Mouse (Mus musculus) liver, embryonic 14.5 days (tissue): ENCODE measurements at regions not wholly inside any gene's neighbourhood (a gene's known extent, or its start where the extent isn't known, plus 50 kb on each side); places are given as distances from the start of the nearest gene placed in this dataset.

Experiments
- ATAC-seq: fragments of 200-750 bp; cut with Nextera tagmentation; 2 replicates; pipeline ENCODE4 v1.8.0; 2017; ENCODE audit warnings: moderate number of reproducible peaks, mild to moderate bottlenecking, moderate library complexity; ENCODE audit not compliant: insufficient read depth
- DNase-seq, 3 experiments: peaks; one replicate each; pipeline ENCODE4 v3.0.0-alpha.2; 2012 to 2013; ENCODE audit warnings: low read depth in 3 of 3, low spot score in 3 of 3
- H3K27ac ChIP-seq: fragments of 300-500 bp; sonication (generic); 2 replicates; pipeline ENCODE4 v1.5.1; 2014; ENCODE audit warnings: moderate library complexity, mild to moderate bottlenecking, control low read depth, inconsistent platforms
- H3K27me3 ChIP-seq: fragments of 300-500 bp; sonication (generic); 2 replicates; pipeline ENCODE4 v1.6.1; 2014; ENCODE audit warnings: mild to moderate bottlenecking, low read length, moderate library complexity; ENCODE audit not compliant: control insufficient read depth, insufficient read depth
- H3K36me3 ChIP-seq: fragments of 300-500 bp; sonication (generic); replicated peaks from 2 replicates; pipeline ENCODE4 v1.6.1; 2014; ENCODE audit warnings: low read depth; ENCODE audit not compliant: control insufficient read depth, insufficient read depth
- H3K4me1 ChIP-seq, 2 experiments: fragments of 200-500 bp in 1 of 2; fragments of 300-500 bp in 1 of 2; sonication (generic) in 1 of 2; replicated peaks; 2 replicates each; pipeline ENCODE4 v1.6.1; 2012 to 2014; ENCODE audit warnings: antibody characterized with exemption in 1 of 2, inconsistent platforms in 1 of 2, low read length in 1 of 2; ENCODE audit not compliant: control insufficient read depth in 2 of 2, insufficient read depth in 2 of 2
- H3K4me2 ChIP-seq: fragments of 300-500 bp; sonication (generic); 2 replicates; pipeline ENCODE4 v1.6.1; 2014; ENCODE audit warnings: low read depth, mild to moderate bottlenecking, control low read depth, moderate library complexity
- H3K4me3 ChIP-seq, 2 experiments: fragments of 200-500 bp in 1 of 2; fragments of 300-500 bp in 1 of 2; sonication (generic) in 1 of 2; 2 replicates each; pipeline ENCODE4 v1.5.1; 2012 to 2014; ENCODE audit warnings: low read depth in 2 of 2, low read length in 2 of 2, mild to moderate bottlenecking in 2 of 2, control low read depth in 1 of 2, inconsistent platforms in 1 of 2, moderate library complexity in 1 of 2; ENCODE audit not compliant: insufficient read depth in 1 of 2
- H3K9ac ChIP-seq: fragments of 300-500 bp; sonication (generic); replicated peaks from 2 replicates; pipeline ENCODE4 v1.6.1; 2014; ENCODE audit warnings: mild to moderate bottlenecking, control low read depth, moderate library complexity
- H3K9me3 ChIP-seq: fragments of 300-500 bp; sonication (generic); 2 replicates; pipeline ENCODE4 v1.6.1; 2016; ENCODE audit warnings: low read length, mixed read lengths; ENCODE audit not compliant: control insufficient read depth
- CTCF ChIP-seq: IDR thresholded peaks from 2 replicates; pipeline ENCODE4 v1.5.1; 2016; ENCODE audit warnings: antibody characterized with exemption, low read depth, control low read depth
- EP300 ChIP-seq: IDR thresholded peaks from 2 replicates; pipeline ENCODE4 v1.6.1; 2016; ENCODE audit warnings: antibody characterized with exemption, low read depth
- WGBS: fragments of 180-500 bp; shearing (Covaris S2); extraction: QIAGEN DNeasy Blood & Tissue Kit; methylation state at CpG from one replicate; pipeline ENCODE4 v1.1.7; 2014; ENCODE audit not compliant: insufficient replicate concordance; 5-methylcytosine and 5-hydroxymethylcytosine counted together

DNA sequence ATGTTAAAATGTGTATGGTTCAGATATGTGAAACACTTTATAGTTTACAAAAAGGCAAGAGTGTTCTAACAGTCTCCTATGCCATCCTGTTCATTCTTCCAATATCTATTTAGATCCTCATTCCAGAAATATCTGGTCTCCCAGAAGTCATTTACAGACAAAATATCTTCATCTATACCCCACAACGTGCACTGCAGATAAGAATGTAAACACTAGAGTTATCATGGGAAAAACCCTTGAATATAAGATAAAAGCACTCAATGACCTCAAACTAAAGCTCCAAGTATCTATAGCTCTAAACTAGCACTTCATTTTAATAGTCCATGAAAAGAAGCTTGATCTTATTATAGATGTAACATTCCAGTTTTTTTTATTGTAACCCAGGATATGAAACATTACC lies 1239.0 kb downstream of the Pla2g4a start:
- 5% methylated on average over 1 of the region's 1 CpGs for WGBS
- no peak overlapping the region for H3K27ac ChIP-seq
- H3K27me3 ChIP-seq, result no peaks in the 10 kb centered on the region
- no peaks in the 10 kb centered on the region for H3K36me3 ChIP-seq
- no peak overlapping the region for H3K4me3 ChIP-seq
- TF ChIP-seq CTCF, result no peak
- TF ChIP-seq EP300, result no peak
- no peaks in the 10 kb centered on the region for H3K4me1 ChIP-seq
- no peak overlapping the region for H3K9ac ChIP-seq
- H3K9me3 ChIP-seq, result no peaks in the 10 kb centered on the region
- H3K4me2 ChIP-seq, result no peak overlapping the region
- DNase-seq, result no peak
- ATAC-seq, result no peak

DNA sequence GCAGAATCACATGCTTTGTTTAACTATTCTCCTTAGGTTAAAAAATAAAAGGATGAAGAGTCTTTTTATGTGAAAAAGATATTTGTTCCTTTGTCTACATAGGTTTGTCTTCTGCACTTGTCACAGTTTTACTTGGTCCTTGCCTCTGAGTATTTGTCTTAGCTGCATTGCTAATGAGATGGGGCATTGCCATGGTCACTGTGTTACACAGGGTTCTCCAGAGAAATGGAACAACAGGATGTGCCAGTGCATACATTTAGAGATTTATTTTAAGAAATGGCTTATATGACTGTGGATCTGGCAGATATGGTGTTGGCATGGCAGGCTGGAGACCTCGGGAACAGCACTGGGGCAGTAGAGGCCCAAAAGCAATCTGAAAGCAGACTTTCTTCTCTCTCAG lies 1239.7 kb downstream of the Pla2g4a start:
- ATAC-seq (no peak), DNase-seq (no peak)
- Histone ChIP-seq H3K9me3 (no peaks in the 10 kb centered on the region), H3K9ac (no peak overlapping the region), H3K27me3 (no peaks in the 10 kb centered on the region), H3K4me1 (no peaks in the 10 kb centered on the region), H3K4me3 (no peak overlapping the region), H3K27ac (no peak overlapping the region), H3K36me3 (no peaks in the 10 kb centered on the region), H3K4me2 (no peak overlapping the region)
- WGBS, result 38% methylated on average over 1 of the region's 1 CpGs
- TF ChIP-seq EP300 (no peak), CTCF (no peak)

DNA sequence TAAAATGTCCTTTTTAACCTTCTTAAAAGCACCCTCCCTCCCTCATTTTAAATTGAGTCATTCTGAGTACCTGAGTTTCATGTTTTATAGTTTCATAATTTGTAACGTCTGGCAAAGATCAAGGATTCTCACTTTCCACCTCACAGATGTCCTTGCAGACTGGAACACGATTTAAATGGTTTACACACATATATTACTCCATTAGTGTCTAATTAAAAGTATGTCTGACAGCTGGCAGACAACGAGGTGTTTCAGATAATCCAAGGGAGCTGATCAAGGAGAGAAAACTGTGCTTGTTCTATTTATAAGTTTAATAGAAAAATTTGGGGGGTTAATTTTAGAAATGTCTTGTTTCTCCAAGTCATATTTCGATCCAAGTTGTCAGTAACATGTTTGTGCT lies 1240.1 kb downstream of the Pla2g4a start:
- Histone ChIP-seq H3K9ac (no peak overlapping the region), H3K9me3 (no peaks in the 10 kb centered on the region), H3K4me3 (no peak overlapping the region), H3K36me3 (no peaks in the 10 kb centered on the region), H3K4me1 (no peaks in the 10 kb centered on the region), H3K27ac (no peak overlapping the region), H3K4me2 (no peak overlapping the region), H3K27me3 (no peaks in the 10 kb centered on the region)
- DNase-seq (no peak), ATAC-seq (no peak)
- TF ChIP-seq CTCF, result no peak
- TF ChIP-seq EP300, result no peak
- WGBS, result 44% methylated on average over 4 of the region's 4 CpGs

DNA sequence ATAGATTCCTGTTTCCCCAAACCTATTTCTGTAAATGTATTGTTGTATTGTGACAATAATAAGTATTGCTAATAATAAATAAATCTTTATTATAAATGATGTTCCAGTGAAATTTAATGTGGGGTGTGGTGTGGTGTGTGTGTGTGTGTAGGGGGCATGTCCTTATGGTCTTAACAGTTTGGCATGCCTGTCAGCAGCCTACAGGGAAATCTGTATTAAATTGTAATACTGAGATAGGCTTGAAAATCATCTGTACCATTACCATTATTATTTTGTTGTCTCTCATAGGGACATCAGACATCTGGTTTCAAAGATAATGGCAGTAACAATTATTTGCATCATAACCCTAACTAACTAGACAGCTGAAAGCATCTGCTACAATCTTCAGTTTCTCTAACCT lies 1253.0 kb downstream of the Pla2g4a start:
- no peak for DNase-seq
- no peaks in the 10 kb centered on the region for H3K36me3 ChIP-seq
- H3K4me2 ChIP-seq, result no peak overlapping the region
- no peaks in the 10 kb centered on the region for H3K9me3 ChIP-seq
- no peak overlapping the region for H3K4me3 ChIP-seq
- no peak overlapping the region for H3K27ac ChIP-seq
- no peak for ATAC-seq
- H3K4me1 ChIP-seq, result no peaks in the 10 kb centered on the region
- no peaks in the 10 kb centered on the region for H3K27me3 ChIP-seq
- H3K9ac ChIP-seq, result no peak overlapping the region
- TF ChIP-seq EP300 (no peak), CTCF (no peak)

DNA sequence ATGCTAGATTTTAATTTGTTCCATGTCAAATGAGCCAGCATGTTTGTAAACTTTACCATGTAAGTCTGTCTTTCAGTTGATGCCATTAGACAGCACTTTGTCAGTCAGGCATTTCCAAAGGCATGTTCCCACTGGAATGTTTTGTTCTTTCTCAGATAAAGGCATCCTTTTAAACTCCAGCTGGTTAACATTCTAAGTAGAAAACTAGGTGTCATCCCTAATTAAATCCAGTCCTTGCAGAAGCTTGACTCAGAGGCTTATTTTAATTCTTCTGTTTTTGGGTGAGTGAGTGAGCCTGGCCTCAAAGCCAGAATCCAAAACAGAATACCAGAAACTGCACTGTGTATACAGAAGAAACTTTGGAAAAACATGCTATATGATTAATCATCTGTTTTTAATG lies 1253.4 kb downstream of the Pla2g4a start:
- no peak overlapping the region for H3K4me2 ChIP-seq
- no peak overlapping the region for H3K9ac ChIP-seq
- no peak overlapping the region for H3K27ac ChIP-seq
- no peaks in the 10 kb centered on the region for H3K27me3 ChIP-seq
- no peak overlapping the region for H3K4me3 ChIP-seq
- no peaks in the 10 kb centered on the region for H3K4me1 ChIP-seq
- ATAC-seq (no peak), DNase-seq (no peak)
- TF ChIP-seq EP300 (no peak), CTCF (no peak)
- no peaks in the 10 kb centered on the region for H3K36me3 ChIP-seq
- no peaks in the 10 kb centered on the region for H3K9me3 ChIP-seq
